Mouse (Mus musculus) common myeloid progenitor, adult 5-6 weeks (primary cell): Measurements from ENCODE around the gene Abcb5. TPM values are rescaled to one million over a fixed set of nuclear protein-coding genes. Genes with fewer than 3 reads are reported as not detected.

Experiments used
- ATAC-seq: replicated peaks from 2 replicates; pipeline ENCODE4 v1.8.0; 2016; ENCODE audit warnings: low read depth, mild to moderate bottlenecking, moderate TSS enrichment, inconsistent platforms; ENCODE audit not compliant: poor library complexity, severe bottlenecking
- total RNA-seq: library from RNA; stranded (forward); fragments of 200-1000, 187-1606 nt; gene quantifications from 2 replicates; pipeline ENCODE4 v1.2.3, GENCODE M21; 2017

Abcb5 gene
- total RNA-seq, 1 experiment from 2014 or later = not detected

DNA sequence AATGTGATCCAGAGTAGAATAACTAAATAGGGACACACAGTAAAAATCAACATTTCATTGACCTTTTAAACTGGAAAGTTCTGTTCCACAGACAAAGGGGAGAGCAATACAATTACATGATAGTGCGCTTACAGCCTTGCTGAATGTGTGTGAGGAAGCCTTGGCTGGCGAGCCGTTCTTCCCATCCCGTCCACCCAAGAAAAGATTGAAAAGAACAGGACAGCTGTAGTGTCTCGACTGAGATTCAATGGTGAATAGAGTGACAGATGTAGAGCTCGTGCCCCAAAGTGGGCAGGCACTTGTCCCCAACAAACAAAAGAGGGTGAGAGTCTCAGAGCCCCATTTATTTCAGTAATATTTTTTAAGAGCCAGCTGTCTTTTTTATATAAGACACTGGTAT is 136.3 kb downstream of the Abcb5 start:
- ATAC-seq = no peak

Other genes starting within 250 kb of the Abcb5 start
- not detected in 2 replicates for gene Sp8, start 120.1 kb downstream of the Abcb5 start, total RNA-seq